ENCODE assay signal across 26 mouse cellular contexts in genomic region chr9:64793275-64793590, GRCm38 (mm10). TPM values are rescaled to one million over a fixed set of nuclear protein-coding genes. Genes with fewer than 3 reads are reported as not detected.
A peak's percentile ranks its signal among the peaks of the same experiment; 100 is the strongest.
DNase-seq lines count a peak whose midpoint lies in the region; ATAC-seq and TF ChIP-seq lines count a peak whose summit lies in the region.
"Had no signal": no experiment of that assay in that cellular context is flagged by ENCODE, and none has a peak within 500 bp of the region (broad histone marks: within the 10 kb centered on the region; RNA-seq: fewer than 3 reads in every experiment).

No protein-coding gene starts in this region.

- H3K79me2 ChIP-seq in MEL (ENCODE audit: control insufficient read depth, insufficient read depth, low read length, poor library complexity): no peaks in the 10 kb centered on the region; the same call in 1 of the 2 replicates

- no peak overlapping the region for H3K9ac ChIP-seq in lung, postnatal 0 days (replicated peaks; ENCODE audit: low read depth)
- peak overlapping the region; percentile 52 for H3K9ac ChIP-seq in MEL (ENCODE audit: control insufficient read depth, low read depth, low read length, poor library complexity, severe bottlenecking)
- H3K9ac ChIP-seq in liver, postnatal 0 days (replicated peaks): no peak overlapping the region
- H3K9ac ChIP-seq in midbrain, embryonic 11.5 days (ENCODE audit: low read length): no peak overlapping the region
- H3K9ac ChIP-seq: heart, embryonic 12.5 days; kidney, embryonic 15.5 days; neural tube, embryonic 15.5 days had no signal

- no peaks in the 10 kb centered on the region for H3K27me3 ChIP-seq in lung, postnatal 0 days (replicated peaks; ENCODE audit: insufficient read depth, low read length)
- H3K27me3 ChIP-seq in MEL (ENCODE audit: control insufficient read depth in 1 of 2, insufficient read depth in 2 of 2, low read length in 2 of 2): no peaks in the 10 kb centered on the region
- no peaks in the 10 kb centered on the region for H3K27me3 ChIP-seq in liver, postnatal 0 days (ENCODE audit: insufficient read depth, low read length)
- H3K27me3 ChIP-seq in midbrain, embryonic 11.5 days (ENCODE audit: control insufficient read depth, insufficient read depth, low read length): no peaks in the 10 kb centered on the region
- H3K27me3 ChIP-seq: heart, embryonic 12.5 days; kidney, embryonic 15.5 days; neural tube, embryonic 15.5 days had no signal

- no peaks in the 10 kb centered on the region for H3K36me3 ChIP-seq in lung, postnatal 0 days (ENCODE audit: insufficient read depth, low read length)
- H3K36me3 ChIP-seq in MEL (ENCODE audit: control insufficient read depth in 1 of 2, insufficient read depth in 2 of 2, low read length in 2 of 2): peaks cover 0 to 50% of the 10 kb centered on the region in 2 experiments; a peak in 2 of 4 replicates
- H3K36me3 ChIP-seq in liver, postnatal 0 days (replicated peaks; ENCODE audit: insufficient read depth, low read length): no peaks in the 10 kb centered on the region
- no peaks in the 10 kb centered on the region for H3K36me3 ChIP-seq in midbrain, embryonic 11.5 days (ENCODE audit: control insufficient read depth, insufficient read depth, low read length)
- H3K36me3 ChIP-seq: heart, embryonic 12.5 days; hindbrain, embryonic 10.5 days; kidney, embryonic 15.5 days; midbrain, embryonic 10.5 days; neural tube, embryonic 15.5 days had no signal

- no peak for TF ChIP-seq RAD21 in MEL (IDR thresholded peaks at IDR 0.05; ENCODE audit: low read depth, low read length)

- H3K4me3 ChIP-seq in lung, postnatal 0 days (ENCODE audit: low read depth, low read length): no peak overlapping the region
- H3K4me3 ChIP-seq in MEL (ENCODE audit: control insufficient read depth in 1 of 2, insufficient read depth in 1 of 2, low read depth in 2 of 2, low read length in 2 of 2): peak overlapping the region in 1 of 2 experiments; percentile 5; a peak in 1 of 4 replicates
- H3K4me3 ChIP-seq in liver, postnatal 0 days (ENCODE audit: low read depth, low read length): no peak overlapping the region
- no peak overlapping the region for H3K4me3 ChIP-seq in midbrain, embryonic 11.5 days (ENCODE audit: low read depth, low read length)
- H3K4me3 ChIP-seq: heart, embryonic 12.5 days; hindbrain, embryonic 10.5 days; kidney, embryonic 15.5 days; midbrain, embryonic 10.5 days; neural tube, embryonic 15.5 days had no signal

- no peak overlapping the region for H3K4me2 ChIP-seq in lung, postnatal 0 days (replicated peaks; ENCODE audit: low read depth, low read length)
- H3K4me2 ChIP-seq in liver, postnatal 0 days (ENCODE audit: low read depth, low read length): 0 out of 2 replicates have a peak overlapping the region, but pooled peaks have one; percentile 20
- no peak overlapping the region for H3K4me2 ChIP-seq in midbrain, embryonic 11.5 days
- H3K4me2 ChIP-seq: heart, embryonic 12.5 days; kidney, embryonic 15.5 days; neural tube, embryonic 15.5 days had no signal

- no peak for TF ChIP-seq EP300 in lung, postnatal 0 days (IDR thresholded peaks at IDR 0.05)
- TF ChIP-seq EP300 in MEL (IDR thresholded peaks at IDR 0.05; ENCODE audit: low read depth in 1 of 2, low read length in 2 of 2): no peak
- no peak for TF ChIP-seq EP300 in liver, postnatal 0 days (IDR thresholded peaks at IDR 0.05; ENCODE audit: low read depth)

- peak overlapping the region; percentile 81; the same call in 1 of the 2 replicates for H3K27ac ChIP-seq in lung, postnatal 0 days (ENCODE audit: low read length)
- H3K27ac ChIP-seq in MEL (ENCODE audit: control insufficient read depth, low read depth, low read length): peak overlapping the region; percentile 97
- peak overlapping the region; percentile 95 for H3K27ac ChIP-seq in liver, postnatal 0 days (ENCODE audit: low read depth)
- no peak overlapping the region for H3K27ac ChIP-seq in midbrain, embryonic 11.5 days (ENCODE audit: low read depth, low read length)
- H3K27ac ChIP-seq: hindbrain, embryonic 10.5 days; kidney, embryonic 15.5 days; midbrain, embryonic 10.5 days; neural tube, embryonic 15.5 days had no signal

- H3K9me3 ChIP-seq in lung, postnatal 0 days (ENCODE audit: low read length): no peaks in the 10 kb centered on the region
- no peaks in the 10 kb centered on the region for H3K9me3 ChIP-seq in MEL (replicated peaks; ENCODE audit: insufficient read depth, low read length)
- no peaks in the 10 kb centered on the region for H3K9me3 ChIP-seq in liver, postnatal 0 days (ENCODE audit: low read length)
- H3K9me3 ChIP-seq in midbrain, embryonic 11.5 days (ENCODE audit: control insufficient read depth, low read length): no peaks in the 10 kb centered on the region
- H3K9me3 ChIP-seq: heart, embryonic 12.5 days; hindbrain, embryonic 10.5 days; kidney, embryonic 15.5 days; midbrain, embryonic 10.5 days; neural tube, embryonic 15.5 days had no signal

- TF ChIP-seq POLR2A in MEL (IDR thresholded peaks at IDR 0.05; ENCODE audit: control insufficient read depth in 1 of 2, insufficient read depth in 1 of 2, low read depth in 1 of 2, low read length in 2 of 2, poor library complexity in 1 of 2): no peak

- ATAC-seq in lung, postnatal 0 days: no peak
- no peak for ATAC-seq in liver, postnatal 0 days
- no peak for ATAC-seq in midbrain, embryonic 11.5 days (ENCODE audit: low FRiP score)
- ATAC-seq: forebrain, embryonic 14.5 days; hindbrain, embryonic 16.5 days had no signal

- no peaks in the 10 kb centered on the region for H3K4me1 ChIP-seq in lung, postnatal 0 days (ENCODE audit: insufficient read depth, low read depth, low read length)
- H3K4me1 ChIP-seq in MEL (ENCODE audit: control insufficient read depth in 1 of 2, insufficient read depth in 2 of 2, low read length in 2 of 2): peaks cover 39 to 41% of the 10 kb centered on the region in 2 experiments
- peaks cover 78% of the 10 kb centered on the region for H3K4me1 ChIP-seq in liver, postnatal 0 days (ENCODE audit: insufficient read depth)
- H3K4me1 ChIP-seq in midbrain, embryonic 11.5 days (ENCODE audit: control insufficient read depth, insufficient read depth, low read length): no peaks in the 10 kb centered on the region
- H3K4me1 ChIP-seq: hindbrain, embryonic 10.5 days; kidney, embryonic 15.5 days; midbrain, embryonic 10.5 days; neural tube, embryonic 15.5 days had no signal

- DNase-seq in lung, postnatal 0 days (ENCODE audit: low spot score): no peak
- no peak for DNase-seq in lung, postnatal 25 days (ENCODE audit: low spot score)
- DNase-seq in MEL (ENCODE audit: low read depth, low spot score): no peak
- DNase-seq in induced T-regulatory cell, adult 2 months (ENCODE audit: low read depth): peak; percentile 55
- DNase-seq in liver, postnatal 0 days: no peak
- no peak for DNase-seq in midbrain, embryonic 11.5 days (ENCODE audit: low spot score, missing footprints)
- DNase-seq in frontal cortex, postnatal 14 days (ENCODE audit: low spot score in 2 of 2): no peak
- DNase-seq: adrenal gland, postnatal 25 days; B cell, adult 2 months; cerebellum, adult 11 months; cerebellum, adult 9-11 months; gastrocnemius, postnatal 10 days; heart, postnatal 10 days; kidney, postnatal 36 days; layer of hippocampus, postnatal 36 days; lung, adult 2 months; right cerebral cortex, adult 18-20 months; right cerebral cortex, postnatal 4 days; thymus, postnatal 36 days had no signal

- no peak for TF ChIP-seq CTCF in lung, postnatal 0 days (IDR thresholded peaks at IDR 0.05)
- no peak for TF ChIP-seq CTCF in MEL (IDR thresholded peaks at IDR 0.05 in 2 of 3, conservative IDR thresholded peaks at IDR 0.05 in 1 of 3; ENCODE audit: control insufficient read depth in 1 of 3, insufficient read depth in 1 of 3, low read depth in 2 of 3, low read length in 3 of 3, poor library complexity in 1 of 3, severe bottlenecking in 1 of 3)
- TF ChIP-seq CTCF in liver, postnatal 0 days (IDR thresholded peaks at IDR 0.05; ENCODE audit: low read depth): no peak

TF ChIP-seq in MEL, 35 proteins besides CTCF, POLR2A, EP300 and RAD21:
- TF ChIP-seq ZNF384 (IDR thresholded peaks at IDR 0.05; ENCODE audit: low read depth, low read length) (peak; percentile 89; the same call in 1 of the 2 replicates), GABPA (IDR thresholded peaks at IDR 0.05; ENCODE audit: low read depth, low read length) (no peak), ZKSCAN1 (IDR thresholded peaks at IDR 0.05; ENCODE audit: low read depth, low read length) (peak; percentile 20; the same call in 1 of the 2 replicates), CHD1 (IDR thresholded peaks at IDR 0.05; ENCODE audit: low read depth, low read length) (0 out of 2 replicates have a peak, but pooled peaks have one; percentile 11)

RNA-seq across cellular contexts. Expression of gene Dennd4a, which starts 17.9 kb away (rescaled TPM):
- polyA plus RNA-seq in lung, postnatal 0 days (2015; fragmentation: Nextera tagmentation; extraction: Ambion mirVana): 6.3 and 7.1 TPM in 2 replicates
- 7.7 and 12.1 TPM in 2 replicates for total RNA-seq in MEL (2012; rRNA removed)
- 10 to 100 TPM; 24.9 to 74.8 TPM for polyA plus RNA-seq in MEL (2012; ENCODE audit: insufficient read depth in 1 of 2, insufficient read length in 2 of 2, low read depth in 1 of 2, low replicate concordance in 2 of 2, missing spikeins in 1 of 2)
- 13.7 TPM in 2 replicates for polyA plus RNA-seq in liver, postnatal 0 days (2015; fragmentation: Nextera tagmentation; extraction: Ambion mirVana)
- 8.4 and 8.9 TPM in 2 replicates for polyA plus RNA-seq in midbrain, embryonic 11.5 days (2014; fragmentation: Nextera tagmentation; extraction: Ambion mirVana)

RNA-seq across cellular contexts. Expression of gene Rab11a, which starts 55.7 kb away (rescaled TPM):
- 608 and 674 TPM in 2 replicates for polyA plus RNA-seq in lung, postnatal 0 days (2015; fragmentation: Nextera tagmentation; extraction: Ambion mirVana)
- 93.7 and 114 TPM in 2 replicates for total RNA-seq in MEL (2012; rRNA removed)
- polyA plus RNA-seq in MEL (2012; ENCODE audit: insufficient read depth in 1 of 2, insufficient read length in 2 of 2, low read depth in 1 of 2, low replicate concordance in 2 of 2, missing spikeins in 1 of 2): 100 to 1,000 TPM in 1 of 2 experiments, not detected in 1; 212 TPM
- 331 and 349 TPM in 2 replicates for polyA plus RNA-seq in liver, postnatal 0 days (2015; fragmentation: Nextera tagmentation; extraction: Ambion mirVana)
- 300 and 312 TPM in 2 replicates for polyA plus RNA-seq in midbrain, embryonic 11.5 days (2014; fragmentation: Nextera tagmentation; extraction: Ambion mirVana)
